Mouse (Mus musculus): ENCODE measurements around the gene Spn.
"Not testable (repeated sequence)": the region's sequence is repeated elsewhere in the genome, so short reads cannot be mapped to it uniquely, and the experiment has no call there.

The Spn gene

GRCm38 (mm10) chr7:127104560-127105332 lies 32.9 kb downstream of the Spn start:
- DNase-seq = peak; percentile 74

GRCm38 (mm10) chr7:127103960-127104359 lies 33.7 kb downstream of the Spn start:
- no peak for DNase-seq

- DNase-seq = no peak
Measured at GRCm38 (mm10) chr7:127102148-127102547, 35.5 kb downstream of the Spn start.

GRCm38 (mm10) chr7:127101451-127102016 lies 36.1 kb downstream of the Spn start:
- no peak for DNase-seq

- no peak for DNase-seq
Measured at GRCm38 (mm10) chr7:127099528-127099927, 38.1 kb downstream of the Spn start.

- DNase-seq = no peak
Measured at GRCm38 (mm10) chr7:127098950-127099349, 38.7 kb downstream of the Spn start.

- DNase-seq = no peak
Measured at GRCm38 (mm10) chr7:127098521-127098920, 39.1 kb downstream of the Spn start.

- DNase-seq = no peak
Measured at GRCm38 (mm10) chr7:127096456-127096855, 41.2 kb downstream of the Spn start.

GRCm38 (mm10) chr7:127093914-127094313 lies 43.7 kb downstream of the Spn start:
- DNase-seq = no peak

- peak; percentile 65 for DNase-seq
Measured at GRCm38 (mm10) chr7:127091114-127091896, 46.3 kb downstream of the Spn start, which contains the start of gene AI467606. AI467606 (plus strand) TSS chr7:127091359.

- no peak for DNase-seq
Measured at GRCm38 (mm10) chr7:127090154-127091113, 47.2 kb downstream of the Spn start.

- DNase-seq = no peak
Measured at GRCm38 (mm10) chr7:127088901-127089845, 48.5 kb downstream of the Spn start.

- DNase-seq = no peak
Measured at GRCm38 (mm10) chr7:127088083-127088482, 49.5 kb downstream of the Spn start.

GRCm38 (mm10) chr7:127087278-127088010 lies 50.2 kb downstream of the Spn start, which contains the start of gene Zg16:
Zg16 (minus strand) TSS chr7:127087328.
- DNase-seq = not testable (repeated sequence)

- DNase-seq = not testable (repeated sequence)
Measured at GRCm38 (mm10) chr7:127085751-127086150, 51.9 kb downstream of the Spn start.

- no peak for DNase-seq
Measured at GRCm38 (mm10) chr7:127084794-127085193, 52.8 kb downstream of the Spn start.

- DNase-seq = no peak
Measured at GRCm38 (mm10) chr7:127083689-127084088, 53.9 kb downstream of the Spn start.

- DNase-seq = no peak
Measured at GRCm38 (mm10) chr7:127082995-127083394, 54.6 kb downstream of the Spn start.

GRCm38 (mm10) chr7:127082271-127082670 lies 55.4 kb downstream of the Spn start:
- DNase-seq = no peak

Data from layer of hippocampus, adult 9-11 months (tissue).